Mouse (Mus musculus) bone marrow, adult 2 months (tissue): Measurements from ENCODE around the gene Tmtc2.

Experiments used
- CTCF ChIP-seq: fragments of 200-500 bp; IDR thresholded peaks from 2 replicates; pipeline ENCODE4 v1.5.1; 2011; ENCODE audit warnings: low read length, control low read depth; ENCODE audit not compliant: control insufficient read depth, insufficient read depth
- POLR2A ChIP-seq: fragments of 200-500 bp; IDR thresholded peaks from 2 replicates; pipeline ENCODE4 v1.6.1; 2011; ENCODE audit warnings: low read depth, mild to moderate bottlenecking, control low read depth, low read length, borderline replicate concordance; ENCODE audit not compliant: control insufficient read depth

GRCm38 (mm10) chr10:105284171-105284570, 290.1 kb downstream of the Tmtc2 start:
- TF ChIP-seq POLR2A, result no peak
- no peak for TF ChIP-seq CTCF
